Mouse (Mus musculus): Measurements from ENCODE around the gene Nmu.
A peak's percentile ranks its signal among the peaks of the same experiment; 100 is the strongest.

The Nmu gene

GRCm38 (mm10) chr5:76363453-76364104, at the start of gene Nmu:
TSS of gene Nmu (minus strand) at chr5:76363788.
- no peak for DNase-seq

GRCm38 (mm10) chr5:76411697-76412096, 48.1 kb upstream of the Nmu start:
- peak; percentile 23 for DNase-seq

- DNase-seq: no peak
Observed at GRCm38 (mm10) chr5:76394382-76394781, 30.8 kb upstream of the Nmu start.

- no peak for DNase-seq
Observed at GRCm38 (mm10) chr5:76389041-76389795, 25.6 kb upstream of the Nmu start.

- no peak for DNase-seq
Observed at GRCm38 (mm10) chr5:76388474-76388873, 24.9 kb upstream of the Nmu start.

- no peak for DNase-seq
Observed at GRCm38 (mm10) chr5:76383673-76384072, 20.1 kb upstream of the Nmu start.

GRCm38 (mm10) chr5:76381836-76382235, 18.2 kb upstream of the Nmu start:
- no peak for DNase-seq

- DNase-seq: no peak
Observed at GRCm38 (mm10) chr5:76379216-76379615, 15.6 kb upstream of the Nmu start.

- DNase-seq: no peak
Observed at GRCm38 (mm10) chr5:76369215-76369840, 5.7 kb upstream of the Nmu start.

- peak; percentile 16 for DNase-seq
Observed at GRCm38 (mm10) chr5:76365406-76365805, 1.8 kb upstream of the Nmu start.

- no peak for DNase-seq
Observed at GRCm38 (mm10) chr5:76360786-76361185, 2.8 kb downstream of the Nmu start.

GRCm38 (mm10) chr5:76360057-76360456, 3.5 kb downstream of the Nmu start:
- DNase-seq: no peak

- DNase-seq: no peak
Observed at GRCm38 (mm10) chr5:76351953-76352611, 11.5 kb downstream of the Nmu start.

- DNase-seq: no peak
Observed at GRCm38 (mm10) chr5:76351537-76351936, 12.1 kb downstream of the Nmu start.

- no peak for DNase-seq
Observed at GRCm38 (mm10) chr5:76346137-76346536, 17.5 kb downstream of the Nmu start.

- no peak for DNase-seq
Observed at GRCm38 (mm10) chr5:76340931-76341330, 22.7 kb downstream of the Nmu start.

- DNase-seq: no peak
Observed at GRCm38 (mm10) chr5:76337100-76337499, 26.5 kb downstream of the Nmu start.

GRCm38 (mm10) chr5:76333833-76334232, 29.8 kb downstream of the Nmu start:
- DNase-seq: no peak

GRCm38 (mm10) chr5:76330953-76331352, 32.6 kb downstream of the Nmu start, which contains the start of gene Pdcl2:
TSS of gene Pdcl2 (minus strand) at chr5:76331156.
- no peak for DNase-seq

- DNase-seq: no peak
Observed at GRCm38 (mm10) chr5:76327296-76327695, 36.3 kb downstream of the Nmu start.

GRCm38 (mm10) chr5:76325113-76325512, 38.5 kb downstream of the Nmu start:
- no peak for DNase-seq

- peak; percentile 9 for DNase-seq
Observed at GRCm38 (mm10) chr5:76321249-76322196, 42.1 kb downstream of the Nmu start.
